Mouse (Mus musculus) neural tube, embryonic 14.5 days (tissue): ENCODE measurements around the gene Pnpla2. TPM values are rescaled to one million over a fixed set of nuclear protein-coding genes. Genes with fewer than 3 reads are reported as not detected.
"Not testable (repeated sequence)": the region's sequence is repeated elsewhere in the genome, so short reads cannot be mapped to it uniquely, and the experiment has no call there.

Experiments used
- ATAC-seq: fragments of 200-750 bp; cut with Nextera tagmentation; 2 replicates; pipeline ENCODE4 v1.8.0; 2017; ENCODE audit warnings: low read depth, mild to moderate bottlenecking, moderate TSS enrichment, moderate library complexity
- H3K27ac ChIP-seq: fragments of 300-500 bp; sonication (generic); 2 replicates; pipeline ENCODE4 v1.5.1; 2014; ENCODE audit warnings: low read depth, mild to moderate bottlenecking, control low read depth, low read length, moderate library complexity, mixed read lengths
- H3K27me3 ChIP-seq: fragments of 300-500 bp; sonication (generic); 2 replicates; pipeline ENCODE4 v1.6.1; 2014; ENCODE audit warnings: low read length; ENCODE audit not compliant: control insufficient read depth, insufficient read depth
- H3K36me3 ChIP-seq: fragments of 300-500 bp; sonication (generic); 2 replicates; pipeline ENCODE4 v1.6.1; 2014; ENCODE audit warnings: low read length, mixed read lengths; ENCODE audit not compliant: control insufficient read depth, insufficient read depth
- H3K4me1 ChIP-seq: fragments of 300-500 bp; sonication (generic); 2 replicates; pipeline ENCODE4 v1.6.1; 2014; ENCODE audit warnings: low read length; ENCODE audit not compliant: control insufficient read depth, insufficient read depth
- H3K4me2 ChIP-seq: fragments of 300-500 bp; sonication (generic); 2 replicates; pipeline ENCODE4 v1.6.1; 2014; ENCODE audit warnings: mild to moderate bottlenecking, low read depth, low read length, control low read depth
- H3K4me3 ChIP-seq: fragments of 300-500 bp; sonication (generic); 2 replicates; pipeline ENCODE4 v1.5.1; 2014; ENCODE audit warnings: low read depth, low read length, control low read depth, mixed read lengths
- H3K9ac ChIP-seq: fragments of 300-500 bp; sonication (generic); replicated peaks from 2 replicates; pipeline ENCODE4 v1.6.1; 2014; ENCODE audit warnings: low read depth, mild to moderate bottlenecking, control low read depth, low read length, mixed read lengths
- H3K9me3 ChIP-seq: fragments of 300-500 bp; sonication (generic); 2 replicates; pipeline ENCODE4 v1.6.1; 2016; ENCODE audit warnings: low read length; ENCODE audit not compliant: control insufficient read depth
- WGBS: fragments of 180-500 bp; shearing (Covaris S2); extraction: QIAGEN DNeasy Blood & Tissue Kit; methylation state at CpG from one replicate; pipeline ENCODE4 v1.1.7; 2014; 5-methylcytosine and 5-hydroxymethylcytosine counted together
- polyA plus RNA-seq: library from polyadenylated mRNA; unstranded; fragments of >200 nt; fragmentation: Nextera tagmentation; extraction: Ambion mirVana; gene quantifications from 2 replicates; pipeline ENCODE4 v1.2.1, GENCODE M21; 2014

Gene Pnpla2
- polyA plus RNA-seq, 1 experiment from 2014 or later: 14.0 TPM

GRCm38 (mm10) chr7:141441460-141441859 is 13.5 kb upstream of the Pnpla2 start:
- ATAC-seq: no peak

DNA sequence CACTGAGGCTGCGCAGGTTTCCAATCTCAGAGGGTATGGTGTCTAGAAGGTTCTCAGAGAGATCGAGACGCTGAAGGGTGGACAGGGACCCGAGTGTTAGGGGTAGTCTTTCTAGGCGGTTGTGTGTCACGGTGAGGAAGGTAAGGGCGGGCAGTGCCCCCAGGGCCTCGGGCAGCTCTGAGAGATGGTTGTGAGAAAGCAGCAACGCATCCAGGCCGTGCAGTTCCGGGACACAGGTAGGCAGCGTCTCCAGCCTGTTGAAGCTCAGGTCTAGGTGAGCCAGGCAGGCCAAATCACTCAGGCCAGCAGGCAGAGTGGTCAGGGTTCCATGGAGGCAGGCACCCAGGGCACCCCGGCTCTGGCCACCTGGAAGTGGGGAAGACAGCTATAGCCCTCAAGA is 12.8 kb upstream of the Pnpla2 start:
- H3K27me3 ChIP-seq: no peaks in the 10 kb centered on the region
- no peak overlapping the region for H3K9ac ChIP-seq
- no peak overlapping the region for H3K27ac ChIP-seq
- H3K9me3 ChIP-seq: no peaks in the 10 kb centered on the region
- no peak overlapping the region for H3K4me3 ChIP-seq
- ATAC-seq: no peak
- H3K4me2 ChIP-seq: no peak overlapping the region
- H3K4me1 ChIP-seq: peaks cover 9% of the 10 kb centered on the region; the same call in 1 of the 2 replicates
- H3K36me3 ChIP-seq: no peaks in the 10 kb centered on the region
- WGBS: 94% methylated on average over 13 of the region's 13 CpGs

More at GRCm38 (mm10) chr7:141441460-141441859, 13.5 kb upstream of the Pnpla2 start:
- H3K27me3 ChIP-seq: no peaks in the 10 kb centered on the region
- no peaks in the 10 kb centered on the region for H3K36me3 ChIP-seq
- no peak overlapping the region for H3K27ac ChIP-seq
- 96% methylated on average over 9 of the region's 9 CpGs for WGBS
- no peak overlapping the region for H3K4me2 ChIP-seq
- no peak overlapping the region for H3K9ac ChIP-seq
- H3K4me1 ChIP-seq: peaks cover 13% of the 10 kb centered on the region; the same call in 1 of the 2 replicates
- no peaks in the 10 kb centered on the region for H3K9me3 ChIP-seq
- H3K4me3 ChIP-seq: no peak overlapping the region

DNA sequence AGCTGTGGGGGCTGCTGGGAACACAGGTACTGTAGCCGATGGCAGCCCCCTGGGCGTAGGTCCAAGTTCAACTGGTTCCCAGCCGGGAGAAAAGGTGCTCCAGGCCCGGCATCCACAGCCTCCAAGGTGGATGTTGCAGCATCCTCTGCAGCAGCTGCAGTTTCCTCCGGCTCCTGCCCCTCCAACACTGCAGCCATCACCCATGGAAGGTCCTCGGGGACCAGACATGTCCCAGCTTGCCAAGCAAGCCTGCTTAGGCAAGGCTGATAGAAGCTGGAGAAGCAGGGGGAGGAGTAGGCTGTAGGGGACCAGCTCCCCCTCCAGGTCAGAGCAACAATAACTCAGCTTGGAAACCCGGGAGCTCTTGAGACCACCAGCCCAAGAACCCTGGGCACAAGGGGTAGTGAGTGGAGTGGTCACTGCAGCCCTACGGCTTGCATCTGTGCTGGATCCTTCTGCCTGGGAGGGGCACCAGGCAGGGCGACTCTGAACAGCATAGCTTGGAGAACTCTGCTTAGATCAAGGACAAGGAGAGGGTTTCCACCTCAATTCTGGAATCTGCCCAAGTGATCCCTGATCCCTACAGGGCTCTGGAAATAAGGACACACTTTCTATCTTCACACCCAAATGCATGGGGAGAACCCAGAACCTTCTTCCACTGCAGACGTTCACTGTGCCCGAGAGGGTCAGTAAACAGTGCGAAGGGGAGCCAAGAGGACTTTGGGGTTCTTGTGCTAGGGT is 11.7 kb upstream of the Pnpla2 start:
- no peaks in the 10 kb centered on the region for H3K36me3 ChIP-seq
- H3K27ac ChIP-seq: no peak overlapping the region
- peak overlapping the region; percentile 15 for H3K4me3 ChIP-seq
- peak overlapping the region; percentile 0; the same call in 1 of the 2 replicates for H3K9ac ChIP-seq
- no peaks in the 10 kb centered on the region for H3K27me3 ChIP-seq
- peak overlapping the region; percentile 51 for H3K4me2 ChIP-seq
- 31% methylated on average over 12 of the region's 12 CpGs for WGBS
- H3K9me3 ChIP-seq: no peaks in the 10 kb centered on the region
- no peak for ATAC-seq
- H3K4me1 ChIP-seq: peaks cover 11% of the 10 kb centered on the region; the same call in 1 of the 2 replicates

GRCm38 (mm10) chr7:141443828-141444237 is 11.2 kb upstream of the Pnpla2 start, which contains the start of gene Pidd1:
Gene Pidd1 (minus strand): TSS chr7:141444025.
- Histone ChIP-seq H3K36me3 (peaks cover 4% of the 10 kb centered on the region; the same call in 1 of the 2 replicates), H3K27me3 (no peaks in the 10 kb centered on the region), H3K9me3 (no peaks in the 10 kb centered on the region), H3K27ac (no peak within 1 kb of the TSS), H3K4me2 (peak within 1 kb of the TSS; percentile 51), H3K4me1 (peaks cover 17% of the 10 kb centered on the region; the same call in 1 of the 2 replicates), H3K9ac (peak within 1 kb of the TSS; percentile 0; the same call in 1 of the 2 replicates), H3K4me3 (peak within 1 kb of the TSS; percentile 15)
- ATAC-seq: no peak
- WGBS: 0% methylated on average over 25 of the region's 25 CpGs

- WGBS: 94% methylated on average over 3 of the region's 3 CpGs
- not testable (repeated sequence) for ATAC-seq, H3K4me3 ChIP-seq, H3K9me3 ChIP-seq, H3K27ac ChIP-seq, H3K27me3 ChIP-seq, H3K9ac ChIP-seq
- Histone ChIP-seq H3K4me1 (peaks cover 17% of the 10 kb centered on the region; the same call in 1 of the 2 replicates), H3K4me2 (peak overlapping the region; percentile 83; the same call in 1 of the 2 replicates), H3K36me3 (peaks cover 12% of the 10 kb centered on the region; the same call in 1 of the 2 replicates)
Measured at GRCm38 (mm10) chr7:141446374-141446773, 8.6 kb upstream of the Pnpla2 start.

DNA sequence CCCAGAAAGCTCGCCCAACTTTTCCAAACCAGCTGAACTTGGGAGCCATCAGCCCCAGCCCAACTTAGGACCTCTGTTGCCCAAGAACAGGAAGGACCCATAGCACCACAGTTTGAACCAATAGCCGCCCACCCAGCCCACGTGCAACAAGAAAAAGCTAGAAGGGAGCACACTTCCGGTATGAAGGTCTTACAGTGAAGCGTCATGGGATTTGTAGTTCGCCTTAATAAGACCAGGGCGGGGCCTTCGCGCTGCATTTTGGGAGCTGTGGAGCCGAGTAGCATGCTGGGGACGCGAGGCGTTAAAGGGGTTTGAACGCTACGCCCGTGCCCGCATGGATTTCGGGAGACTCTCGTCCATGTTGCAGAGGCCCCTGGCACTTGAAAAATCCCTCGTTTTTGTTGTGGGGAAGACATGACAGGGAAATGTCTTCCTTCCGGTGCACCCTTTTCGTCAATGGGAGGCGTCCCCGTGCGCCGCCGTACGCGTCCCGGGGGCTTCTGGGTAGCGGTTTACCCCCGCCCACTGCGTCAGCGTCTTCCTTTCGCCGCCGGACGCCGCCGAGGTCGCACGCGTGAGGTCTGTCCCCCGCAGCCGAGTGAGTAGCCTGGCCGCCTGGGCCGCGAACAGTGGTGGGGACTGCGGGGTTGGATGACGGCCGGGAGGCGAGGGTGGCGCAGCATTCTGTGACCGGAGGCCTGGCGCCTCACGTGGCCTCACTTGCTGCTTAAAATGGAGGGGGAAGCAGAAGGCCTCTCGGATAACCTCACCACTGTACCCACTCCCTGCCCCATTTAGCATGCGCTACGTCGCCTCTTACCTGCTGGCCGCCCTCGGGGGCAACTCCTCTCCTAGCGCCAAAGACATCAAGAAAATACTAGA is 7.6 kb upstream of the Pnpla2 start, which contains the start of gene Rplp2:
Gene Rplp2, plus strand, starts transcription at position 261 of the 882 bp plus-strand sequence.
- H3K4me3 ChIP-seq: peak within 1 kb of the TSS; percentile 70
- H3K36me3 ChIP-seq: peaks cover 17% of the 10 kb centered on the region; the same call in 1 of the 2 replicates
- no peaks in the 10 kb centered on the region for H3K27me3 ChIP-seq
- WGBS: under 1% methylated on average over 63 of the region's 63 CpGs
- ATAC-seq: peak; percentile 95
- H3K9me3 ChIP-seq: no peaks in the 10 kb centered on the region
- peak within 1 kb of the TSS; percentile 83 for H3K4me2 ChIP-seq
- peak within 1 kb of the TSS; percentile 91 for H3K27ac ChIP-seq
- H3K9ac ChIP-seq: peak within 1 kb of the TSS; percentile 83
- H3K4me1 ChIP-seq: peaks cover 17% of the 10 kb centered on the region; the same call in 1 of the 2 replicates

DNA sequence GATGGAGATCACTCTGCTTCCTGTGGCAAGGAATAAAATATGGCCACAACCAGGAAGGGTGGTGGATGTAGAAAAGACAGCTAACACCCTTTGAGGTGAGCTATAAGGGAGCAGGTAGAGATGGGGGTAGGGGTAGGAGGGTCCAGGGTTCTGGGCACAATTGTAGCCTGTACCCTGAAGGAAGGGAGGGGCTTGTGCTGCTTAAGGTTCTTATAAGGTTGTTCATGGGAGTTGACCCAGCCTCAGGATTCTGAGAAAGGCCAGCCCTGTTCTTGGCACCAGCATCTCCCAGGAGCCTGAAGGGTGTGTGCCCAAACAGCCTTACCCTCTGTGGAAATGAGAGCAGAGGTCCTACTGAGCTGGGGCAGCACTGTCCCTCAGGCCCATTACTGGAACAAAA is 3.1 kb upstream of the Pnpla2 start:
- H3K36me3 ChIP-seq: peaks cover 17% of the 10 kb centered on the region; the same call in 1 of the 2 replicates
- ATAC-seq: no peak
- no peak overlapping the region for H3K4me3 ChIP-seq
- no peak overlapping the region for H3K9ac ChIP-seq
- no peaks in the 10 kb centered on the region for H3K27me3 ChIP-seq
- H3K27ac ChIP-seq: no peak overlapping the region
- no peak overlapping the region for H3K4me2 ChIP-seq
- no peaks in the 10 kb centered on the region for H3K9me3 ChIP-seq
- H3K4me1 ChIP-seq: peaks cover 18% of the 10 kb centered on the region

DNA sequence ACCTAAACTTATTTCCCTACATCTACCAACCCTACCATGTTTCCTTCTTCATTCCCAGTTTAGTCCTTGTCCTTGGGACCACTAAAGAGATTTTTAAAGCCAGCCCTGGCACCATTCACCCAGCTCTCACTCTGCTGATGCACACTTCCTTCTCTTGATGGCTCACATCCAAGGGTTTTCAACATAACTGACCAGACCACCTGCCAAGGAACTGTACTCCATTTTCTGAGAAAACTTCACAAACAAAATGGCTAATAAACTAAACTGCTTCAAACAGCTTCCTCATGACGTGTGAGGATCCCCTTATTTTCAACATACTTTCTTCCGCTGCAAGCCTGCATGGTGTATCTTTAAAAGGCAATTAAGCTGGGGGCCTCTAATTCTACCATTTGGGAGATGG is 1.4 kb upstream of the Pnpla2 start:
- Histone ChIP-seq H3K27ac (no peak overlapping the region), H3K27me3 (no peaks in the 10 kb centered on the region), H3K4me3 (no peak overlapping the region), H3K4me2 (no peak overlapping the region), H3K4me1 (peaks cover 12% of the 10 kb centered on the region), H3K9ac (no peak overlapping the region), H3K9me3 (no peaks in the 10 kb centered on the region), H3K36me3 (peaks cover 15% of the 10 kb centered on the region; the same call in 1 of the 2 replicates)
- 81% methylated on average over 2 of the region's 2 CpGs for WGBS
- no peak for ATAC-seq
